Mouse (Mus musculus) activated CD4-positive, CD25-positive, alpha-beta regulatory T cell, adult 4 months (primary cell): Measurements from ENCODE around the gene Cldn11. TPM values are rescaled to one million over a fixed set of nuclear protein-coding genes. Genes with fewer than 3 reads are reported as not detected.

Experiments used
- ATAC-seq: one replicate; pipeline ENCODE4 v1.8.0; 2017
- polyA plus RNA-seq, 2 experiments: library from polyadenylated mRNA; unstranded; fragments of 100-300 nt; shearing (Covaris generic); gene quantifications; one replicate each; pipeline ENCODE4 v1.2.1; 2017

Cldn11 gene
- polyA plus RNA-seq, 2 experiments from 2014 or later = not detected

DNA sequence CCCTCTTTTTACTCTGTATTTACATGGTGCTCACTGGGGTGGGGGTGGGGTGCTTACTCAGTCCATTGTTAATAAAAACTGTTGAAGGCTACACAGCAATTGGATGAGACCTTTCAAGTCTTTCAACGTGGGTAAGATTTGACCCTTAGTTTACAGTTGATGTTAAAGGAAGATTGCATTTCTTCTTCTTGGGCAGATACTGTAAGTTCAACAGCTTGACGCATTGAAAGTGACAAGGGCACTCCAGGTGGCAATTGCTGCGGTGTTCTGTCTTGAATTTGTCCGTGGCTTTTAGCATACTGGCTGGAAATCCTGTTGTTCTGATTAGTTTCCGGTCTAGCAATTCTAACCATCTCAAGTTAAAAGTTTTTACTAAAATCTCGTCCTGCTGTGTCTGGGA, 11.6 kb downstream of the Cldn11 start:
- no peak for ATAC-seq

DNA sequence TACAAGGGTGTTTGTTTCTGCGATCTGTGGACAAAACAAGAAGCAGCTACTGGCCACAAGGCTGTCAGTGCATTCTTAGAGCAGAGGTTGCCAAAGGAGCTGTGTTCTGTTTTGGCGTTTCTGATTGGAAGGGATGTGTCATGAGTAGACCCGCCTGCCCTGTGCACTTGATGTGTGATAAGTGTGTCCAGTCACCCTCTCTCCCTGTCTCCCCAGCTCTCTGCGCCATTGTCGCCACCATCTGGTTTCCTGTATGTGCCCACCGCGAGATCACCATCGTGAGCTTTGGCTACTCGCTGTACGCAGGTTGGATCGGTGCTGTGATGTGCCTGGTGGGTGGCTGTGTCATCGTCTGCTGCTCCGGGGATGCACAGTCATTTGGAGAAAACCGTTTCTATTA, 13.1 kb downstream of the Cldn11 start:
- ATAC-seq = no peak

DNA sequence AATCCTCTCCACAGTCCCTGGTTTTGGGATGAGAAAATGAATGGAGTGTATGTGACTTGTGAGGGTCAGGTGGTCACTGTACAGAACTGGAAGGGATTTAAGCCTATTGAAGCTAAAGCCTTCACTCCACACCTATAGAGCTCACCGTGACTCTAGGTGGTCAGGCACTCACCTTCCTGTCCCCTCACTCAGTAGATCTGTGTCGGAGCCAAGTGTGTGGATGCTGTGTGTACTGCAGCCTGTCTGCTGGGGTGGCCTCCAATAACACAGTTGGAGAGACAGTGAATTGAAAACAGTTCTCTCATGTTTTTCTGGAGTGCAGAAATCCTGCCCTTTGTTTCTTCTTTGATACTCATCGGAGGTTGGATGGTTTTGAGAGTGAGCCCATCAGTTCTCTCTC, 16.1 kb downstream of the Cldn11 start:
- no peak for ATAC-seq

DNA sequence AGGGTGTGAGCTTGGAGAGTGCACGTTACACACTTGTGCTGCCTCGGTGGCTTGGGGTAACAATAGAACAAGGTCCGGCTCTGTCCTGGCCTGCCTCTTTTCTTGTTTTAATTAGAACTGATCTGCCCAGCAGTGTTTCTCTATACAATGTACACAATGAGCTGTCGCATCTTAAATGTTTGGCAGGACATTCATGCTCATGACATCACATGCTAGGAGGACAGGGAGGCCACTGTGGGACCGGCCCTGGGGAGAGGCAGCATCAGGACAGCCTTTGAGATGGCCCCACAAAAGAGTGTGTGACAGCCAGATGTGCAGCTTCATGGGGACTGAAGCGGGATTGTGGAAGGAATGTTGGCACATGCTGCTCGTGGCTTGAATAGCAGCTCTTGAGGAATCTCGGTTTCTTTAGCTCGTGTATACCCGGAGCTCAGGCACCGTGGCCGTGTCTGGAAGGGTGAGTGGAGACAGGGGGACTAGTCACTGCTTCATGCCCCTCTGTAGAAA, 16.7 kb downstream of the Cldn11 start:
- ATAC-seq = no peak

DNA sequence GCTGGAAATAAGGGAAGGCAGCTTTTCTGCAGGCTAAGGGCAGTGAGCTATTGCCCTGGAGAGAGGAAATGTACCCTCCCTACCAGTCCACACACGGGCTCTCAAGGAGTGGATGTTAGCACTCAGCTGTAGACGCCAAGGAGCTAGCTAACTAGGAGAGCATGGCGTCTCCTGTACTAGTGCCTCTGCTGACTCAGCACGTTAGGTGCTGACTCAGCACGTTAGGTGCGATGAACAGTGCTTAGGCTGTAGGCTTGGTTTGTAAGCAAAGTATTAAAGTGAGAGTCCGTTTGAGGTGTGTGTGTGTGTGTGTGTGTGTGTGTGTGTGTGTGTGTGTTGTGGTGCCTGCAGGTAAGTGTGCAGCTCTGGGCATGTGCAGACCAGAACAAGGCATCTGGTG, 40.6 kb downstream of the Cldn11 start:
- ATAC-seq = no peak

DNA sequence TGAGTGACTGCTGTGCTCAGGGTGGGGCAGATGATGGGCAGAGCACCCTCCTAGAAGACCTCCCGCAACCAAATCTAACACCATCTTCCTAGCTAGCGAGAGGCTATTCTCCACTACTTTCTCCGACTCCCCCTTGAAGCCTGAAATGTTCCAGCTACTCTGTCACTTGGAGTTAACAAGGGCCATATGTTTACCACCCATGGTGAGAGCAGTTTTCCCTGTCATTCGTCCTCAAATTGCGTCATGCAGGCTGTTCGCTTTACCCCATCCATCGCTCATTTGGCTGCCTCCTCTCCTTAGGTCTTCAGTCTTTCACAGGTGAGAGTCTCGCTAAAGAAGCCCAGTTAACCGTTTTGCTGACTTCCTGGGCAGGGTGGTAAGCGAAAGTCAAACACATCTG, 41.7 kb downstream of the Cldn11 start:
- no peak for ATAC-seq

DNA sequence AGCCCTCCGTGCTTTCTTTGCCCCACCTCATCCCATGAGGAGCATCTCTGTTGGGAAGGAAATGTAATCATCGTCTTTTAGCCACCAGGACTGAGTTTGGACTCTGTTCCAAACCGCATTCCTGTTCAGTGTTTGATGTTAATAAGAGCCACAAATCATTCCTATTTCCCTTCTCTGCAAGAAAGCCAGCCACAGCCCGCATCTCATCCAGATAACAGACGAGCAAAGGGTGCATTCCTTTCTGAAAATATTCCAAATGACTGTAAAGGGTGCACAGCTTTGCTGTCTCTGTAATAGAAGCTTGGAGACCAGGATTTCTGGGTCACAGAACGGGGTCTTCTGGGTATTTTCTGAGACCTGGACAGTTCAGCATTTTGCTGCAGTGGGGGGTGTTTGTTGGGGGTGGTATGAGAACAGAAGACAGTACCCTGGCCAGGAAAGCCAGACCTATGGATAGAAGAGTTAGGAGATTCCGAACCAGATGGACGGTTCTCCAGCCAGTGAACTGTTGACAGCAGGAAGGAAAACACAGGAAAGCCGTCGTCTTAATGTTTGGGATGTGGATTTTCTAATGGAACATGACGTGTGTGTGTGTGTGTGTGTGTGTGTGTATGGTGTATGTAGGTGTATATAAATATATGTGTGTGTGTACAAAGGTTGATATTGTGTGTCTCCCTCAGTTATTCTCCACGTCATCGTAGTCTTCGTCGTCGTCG, 49.6 kb downstream of the Cldn11 start:
- no peak for ATAC-seq

DNA sequence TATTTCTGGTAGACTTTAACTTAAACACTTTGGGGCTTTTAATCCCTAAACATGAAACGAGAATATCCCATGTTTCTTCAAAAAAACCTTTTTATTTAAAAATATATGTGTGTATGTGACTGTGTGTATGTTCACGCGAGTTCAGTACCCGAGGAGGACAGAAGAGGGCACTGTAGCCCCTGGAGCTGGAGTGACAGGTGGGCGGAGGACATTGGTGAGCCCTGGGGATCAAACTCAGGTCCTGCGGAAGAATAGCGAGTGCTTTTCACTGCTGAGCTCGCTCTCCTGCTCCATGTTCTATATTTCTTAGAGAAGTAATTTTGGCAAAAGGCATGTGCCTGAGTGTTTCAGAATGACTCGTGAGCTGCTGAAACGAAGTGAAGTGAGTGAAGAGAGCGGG, 54.2 kb downstream of the Cldn11 start:
- no peak for ATAC-seq

DNA sequence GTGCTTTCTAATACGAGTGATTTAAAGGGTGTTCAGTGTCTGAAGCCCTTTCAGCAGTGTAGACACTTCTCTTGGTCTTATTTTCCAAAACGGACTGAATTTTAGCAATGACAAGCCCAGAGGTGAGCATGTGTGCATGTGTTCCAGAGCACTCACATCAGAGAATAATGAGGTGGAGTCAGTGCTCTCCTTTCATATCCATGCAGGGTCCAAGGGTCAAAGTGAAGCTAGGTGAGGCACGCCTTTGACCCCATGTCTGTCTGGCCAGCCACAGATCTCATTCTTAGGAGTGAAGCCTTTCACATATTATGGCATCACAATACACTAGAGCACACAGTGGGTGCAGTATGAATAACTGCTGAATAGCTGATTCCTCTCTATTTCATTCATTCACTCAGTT, 55.4 kb downstream of the Cldn11 start:
- ATAC-seq = no peak

DNA sequence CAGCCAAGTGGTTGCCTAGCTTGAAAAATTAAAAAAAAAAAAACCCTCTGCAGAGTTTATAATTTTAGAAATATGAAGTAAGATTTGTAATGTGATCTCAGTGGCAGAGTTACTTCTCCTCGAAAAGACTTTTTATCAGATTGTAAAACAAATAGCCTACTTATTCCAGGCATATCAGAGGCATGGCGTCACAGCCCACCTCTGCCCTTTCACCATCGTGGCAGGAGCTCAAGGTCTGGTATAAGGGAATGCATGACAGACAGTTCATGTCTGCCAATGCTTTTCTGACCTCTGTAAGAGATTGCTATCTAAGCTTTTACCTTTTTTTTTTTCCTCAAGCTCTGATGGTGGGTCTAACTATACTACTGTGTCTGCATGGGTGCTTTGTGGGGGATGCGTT, 58.3 kb downstream of the Cldn11 start:
- no peak for ATAC-seq

DNA sequence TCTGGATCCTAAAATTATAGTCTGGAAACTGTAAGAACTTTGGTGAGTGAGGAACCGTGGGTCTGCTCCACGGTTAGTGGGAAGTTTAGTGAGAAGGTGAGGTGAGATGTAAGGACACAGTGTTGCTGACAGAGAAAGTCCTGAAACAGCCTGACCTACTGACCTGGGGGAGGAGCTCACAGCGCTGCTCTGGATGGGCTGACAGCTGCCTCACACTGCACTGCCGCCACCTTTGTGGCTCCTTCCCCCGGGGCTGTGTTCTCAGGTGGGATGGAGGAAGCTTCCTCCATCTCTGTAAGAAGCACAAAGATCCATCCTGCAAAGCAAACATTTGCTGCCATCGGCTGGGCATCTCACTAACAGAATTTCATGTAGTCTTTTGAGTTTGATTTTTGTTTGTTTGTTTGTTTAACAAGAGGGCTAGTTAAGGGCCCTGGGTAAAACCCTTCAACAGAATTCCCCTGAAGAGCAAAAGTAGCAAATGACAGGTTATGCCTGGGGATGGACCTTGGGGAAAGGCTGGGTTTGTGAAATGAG, 58.8 kb downstream of the Cldn11 start:
- no peak for ATAC-seq

DNA sequence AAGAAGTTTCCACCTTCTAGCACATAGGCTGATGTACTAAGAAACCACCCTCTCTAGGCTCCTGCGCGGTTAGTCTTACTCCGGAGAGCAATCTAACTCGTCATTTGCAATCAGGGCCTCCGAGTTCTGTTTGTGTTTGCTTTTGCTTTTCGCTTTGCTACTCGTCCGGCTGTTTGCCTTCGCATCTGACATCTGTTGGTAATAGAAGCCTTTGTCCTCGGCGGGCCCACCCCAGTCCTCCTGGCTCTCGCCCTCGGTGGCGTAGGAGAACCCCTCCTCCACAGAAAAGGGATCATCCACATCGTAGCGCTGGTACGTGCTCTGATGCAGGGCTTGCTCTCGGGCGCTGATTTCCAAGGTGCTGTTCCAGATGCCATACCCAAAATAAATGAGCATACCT, 59.3 kb downstream of the Cldn11 start:
- ATAC-seq = no peak

DNA sequence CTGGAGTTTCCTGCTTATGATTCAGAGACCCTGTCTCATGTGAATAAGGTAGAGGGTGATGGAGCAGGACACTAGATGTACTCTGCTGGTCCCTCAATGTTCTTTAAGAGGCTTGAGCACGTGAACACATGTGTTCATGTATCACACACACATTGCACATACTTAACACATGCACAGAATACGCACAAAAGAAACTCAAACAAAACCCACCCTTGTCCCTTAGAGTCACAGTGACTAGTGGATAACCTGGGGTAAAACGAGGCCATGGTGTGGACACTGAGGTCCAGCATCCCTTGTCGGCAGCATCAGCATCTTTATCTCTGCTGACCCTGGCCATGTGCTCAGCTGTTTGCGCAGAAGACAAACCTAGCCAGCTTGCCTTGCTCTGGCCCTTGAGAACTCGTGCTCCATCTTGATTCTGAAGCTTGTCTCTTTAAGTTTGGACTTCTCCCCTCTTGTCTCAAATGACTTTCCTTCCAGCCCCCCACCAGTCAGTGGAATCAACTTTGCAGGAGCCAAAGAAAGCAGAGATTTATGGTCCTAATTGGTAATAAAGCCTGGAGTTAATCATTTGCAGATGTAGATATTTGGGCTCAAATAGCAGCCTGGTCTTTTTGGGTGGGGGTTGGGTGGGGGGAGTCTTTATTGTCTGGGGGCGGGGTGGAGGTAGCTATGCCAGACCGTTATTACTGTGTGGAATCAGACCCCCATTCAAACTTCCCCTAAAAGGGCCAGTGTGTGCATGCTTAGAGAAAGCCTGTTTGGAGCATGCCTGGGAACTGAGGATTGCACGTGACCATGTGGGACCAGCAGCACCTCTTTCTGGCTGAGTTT, 62.7 kb downstream of the Cldn11 start:
- ATAC-seq = no peak

DNA sequence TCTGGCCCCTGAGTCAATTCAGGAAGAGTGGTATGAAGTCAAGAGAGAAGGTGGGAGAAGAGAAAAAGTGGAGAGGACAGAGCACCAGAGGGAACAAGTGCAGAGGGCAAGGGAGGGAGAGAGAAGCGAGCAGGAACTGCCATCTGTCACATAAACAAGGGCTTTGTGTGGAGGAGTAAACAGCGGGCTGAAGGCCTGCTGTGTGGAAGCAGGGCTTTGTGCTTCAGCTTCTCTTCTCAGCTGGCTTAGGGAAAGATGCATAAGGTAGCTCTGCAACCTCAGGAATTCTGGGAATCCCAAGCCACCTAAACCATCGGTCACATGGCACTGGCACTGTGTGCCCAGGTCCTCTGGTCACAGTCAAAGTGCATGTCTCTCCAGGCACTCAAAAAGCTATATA, 64.1 kb downstream of the Cldn11 start:
- no peak for ATAC-seq

Other genes with a start within 250 kb of the Cldn11 start
- gene Phc3, start 180.5 kb upstream of the Cldn11 start, polyA plus RNA-seq = 10 to 100 TPM; 45.9 to 48.0 TPM
- gene Prkci, start 154.2 kb upstream of the Cldn11 start, polyA plus RNA-seq = 1 to 10 TPM; 1.2 to 1.9 TPM
- 10 to 100 TPM; 54.4 to 60.6 TPM for gene Skil, start 54.9 kb upstream of the Cldn11 start, polyA plus RNA-seq
- gene Slc7a14, start 160.5 kb downstream of the Cldn11 start, polyA plus RNA-seq = under 1 TPM in 1 of 2 experiments, not detected in 1; 0.34 TPM